Mouse (Mus musculus) lung, postnatal 14 days (tissue): ENCODE results near the gene Gm28042.
A peak's percentile ranks its signal among the peaks of the same experiment; 100 is the strongest.

ENCODE experiments used
- DNase-seq: peaks from one replicate; pipeline ENCODE4 v3.0.0; 2021

Gm28042 gene

DNA sequence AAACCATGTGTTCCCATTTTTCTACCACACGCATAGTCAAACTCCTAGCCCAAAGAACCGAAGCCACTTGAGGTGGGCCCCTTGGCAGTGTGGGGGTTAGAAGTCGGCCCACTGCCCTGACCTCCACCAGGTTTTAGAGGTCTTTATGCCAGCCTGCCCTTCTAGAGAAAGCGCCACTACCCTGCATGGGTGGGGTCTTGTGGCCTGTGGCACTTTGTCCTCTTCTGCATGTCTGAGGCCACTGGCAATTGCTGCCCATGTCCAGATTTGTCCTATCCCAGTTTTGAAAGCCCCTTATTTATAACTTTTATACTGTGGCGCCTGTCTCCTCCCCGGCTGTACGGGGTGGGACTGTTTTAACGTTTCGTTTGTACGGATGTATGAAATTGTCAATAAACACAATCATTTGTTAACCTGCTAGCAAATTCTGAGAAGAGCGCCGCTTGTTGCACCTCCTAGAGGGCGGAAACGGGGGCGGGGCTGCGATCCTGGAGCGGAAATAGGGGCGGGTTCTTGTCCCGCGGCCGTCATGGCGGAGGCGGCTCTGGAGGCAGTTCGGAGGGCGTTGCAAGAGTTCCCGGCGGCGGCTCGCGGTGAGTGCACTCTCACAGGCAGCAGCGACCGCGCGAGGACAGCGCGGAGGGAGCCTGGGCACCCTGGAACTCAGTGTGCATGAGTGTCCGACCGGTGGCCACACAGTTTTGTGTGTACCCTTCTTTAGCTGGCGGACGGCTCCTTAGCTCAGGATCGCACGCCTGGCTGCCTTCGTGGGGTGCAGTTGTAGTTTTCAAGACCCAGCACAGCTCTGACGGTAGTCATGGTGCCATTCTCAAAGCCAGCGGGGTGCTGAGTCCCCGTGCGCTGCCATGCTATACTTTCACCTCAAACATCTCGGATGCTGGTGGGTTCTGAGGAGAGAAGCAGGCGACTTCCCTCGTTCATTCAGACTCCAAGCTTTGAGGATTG, at the start of gene Gm28042, which contains the start of gene Jmjd7:
Gene Gm28042 (plus strand): TSS at position 510 of the 966 bp plus-strand sequence.
Gene Jmjd7 (plus strand): TSS at position 500 of the 966 bp plus-strand sequence.
- DNase-seq, result peak; percentile 96

DNA sequence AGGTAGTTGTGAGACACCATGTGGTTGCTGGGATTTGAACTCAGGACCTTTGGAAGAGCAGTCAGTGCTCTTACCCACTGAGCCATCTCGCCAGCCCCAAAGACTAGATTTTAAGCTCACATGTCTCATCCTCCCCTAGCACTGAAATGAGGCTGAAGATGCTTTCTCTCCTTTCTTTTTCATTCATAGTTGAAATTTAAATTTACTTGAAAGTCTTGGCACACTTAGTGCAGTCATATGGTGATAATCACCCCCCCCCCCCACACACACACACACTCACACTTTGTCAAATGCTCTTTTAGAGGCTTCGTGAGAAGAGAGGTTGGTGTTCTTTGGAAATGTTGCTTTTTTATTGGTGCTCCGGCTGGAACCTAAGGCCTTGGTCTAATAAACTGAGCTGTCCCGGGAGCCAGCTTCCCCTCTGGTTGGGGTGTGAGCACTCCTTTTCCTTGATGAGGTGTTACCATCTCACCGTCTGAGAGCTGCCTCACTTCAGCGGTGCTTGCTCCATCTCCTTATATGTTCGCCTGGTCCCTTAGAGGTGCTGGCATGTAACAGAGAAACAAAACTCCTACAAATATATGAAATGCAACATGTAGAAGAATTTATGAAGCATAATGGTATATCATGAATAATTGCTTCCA, 46.8 kb upstream of the Gm28042 start:
- DNase-seq, result no peak

DNA sequence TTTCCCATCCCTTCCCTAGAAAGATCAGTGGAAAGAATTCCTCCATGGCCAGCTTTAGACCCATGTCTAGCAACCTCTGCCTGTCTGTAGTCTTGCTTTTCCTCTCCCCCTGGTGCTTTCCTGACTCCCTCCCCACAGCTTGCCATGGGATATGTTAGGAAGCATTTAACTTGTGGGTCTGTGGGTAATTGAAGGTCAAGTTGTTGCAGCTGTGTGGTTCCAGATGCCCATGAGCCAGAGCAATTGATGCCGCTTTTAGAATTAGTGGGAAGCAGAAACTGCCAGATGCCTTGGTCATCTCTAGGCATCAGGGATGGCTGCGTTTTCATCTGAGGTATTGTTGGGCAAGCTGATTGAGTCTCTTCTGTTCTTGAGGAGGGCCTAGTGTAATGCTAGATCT, 45.7 kb upstream of the Gm28042 start:
- DNase-seq, result no peak

- DNase-seq, result peak; percentile 50
These were observed 41.4 kb upstream of the Gm28042 start for GRCm38 (mm10) chr2:119985871-119986270.

- no peak for DNase-seq
These were observed 40.9 kb upstream of the Gm28042 start for GRCm38 (mm10) chr2:119986369-119986768.

- no peak for DNase-seq
These were observed 39.9 kb upstream of the Gm28042 start for GRCm38 (mm10) chr2:119987441-119987840.

- DNase-seq, result no peak
These were observed 38.3 kb upstream of the Gm28042 start for GRCm38 (mm10) chr2:119988952-119989351.

DNA sequence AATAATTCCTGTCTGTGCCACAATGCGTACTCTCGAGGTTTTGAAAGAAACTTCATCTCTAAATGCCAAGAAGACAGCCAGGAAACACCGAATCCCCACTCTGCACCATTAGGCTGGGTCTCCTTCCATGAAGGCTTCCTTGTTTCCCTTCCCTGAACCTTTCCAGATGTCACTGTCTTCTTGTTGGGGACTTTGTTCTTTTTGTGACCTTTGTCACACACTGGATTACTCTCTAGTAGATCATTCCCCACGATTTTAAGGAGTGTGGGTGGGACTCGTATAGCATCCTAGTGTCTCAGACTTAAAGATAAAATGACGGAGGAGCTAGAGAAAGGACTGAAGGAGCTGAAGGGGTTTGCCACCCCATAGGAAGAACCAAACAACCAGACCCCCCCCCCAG, 36.4 kb upstream of the Gm28042 start:
- DNase-seq, result no peak

- no peak for DNase-seq
These were observed 34.9 kb upstream of the Gm28042 start for GRCm38 (mm10) chr2:119992349-119992748.

DNA sequence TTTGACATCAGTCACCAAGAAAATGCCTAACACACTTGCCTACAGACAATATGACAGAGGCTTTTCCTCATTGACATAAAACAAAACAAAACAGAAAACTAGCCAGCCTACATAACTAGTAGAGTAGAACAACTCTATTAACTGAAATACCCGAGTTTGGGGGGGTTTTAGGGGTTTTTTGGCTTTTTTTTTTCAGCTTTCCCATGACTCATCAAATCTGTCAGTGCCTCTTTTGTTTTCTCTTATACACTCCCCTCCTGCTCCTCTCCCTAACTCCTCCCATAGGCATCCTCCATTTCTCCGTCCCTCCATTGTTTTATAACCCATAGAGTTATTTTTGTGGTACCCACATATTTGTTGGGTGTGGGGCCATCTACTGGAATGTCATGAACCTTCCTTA, 33.8 kb upstream of the Gm28042 start:
- DNase-seq, result no peak

DNA sequence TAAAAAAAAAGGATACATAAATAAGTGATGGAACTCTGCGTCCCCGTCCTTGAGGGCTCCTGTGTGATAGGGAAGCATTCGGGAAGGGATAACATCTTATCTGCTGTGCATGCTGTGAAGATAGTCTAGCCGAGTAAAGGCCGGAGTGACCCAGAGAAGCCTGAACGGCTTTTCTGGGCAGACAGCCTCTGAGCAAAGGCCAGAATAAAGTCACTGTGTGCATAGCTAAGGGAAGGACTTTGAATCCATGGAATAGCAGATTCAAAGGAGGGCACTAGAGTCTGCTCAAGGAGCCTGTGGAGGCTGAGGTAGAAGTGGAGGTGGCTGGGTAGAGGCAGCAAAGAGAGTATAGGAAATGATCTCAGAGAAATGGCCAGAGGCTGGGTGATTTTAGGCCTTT, 32.5 kb upstream of the Gm28042 start:
- DNase-seq, result no peak

- no peak for DNase-seq
These were observed 31.7 kb upstream of the Gm28042 start for GRCm38 (mm10) chr2:119995391-119996281.

DNA sequence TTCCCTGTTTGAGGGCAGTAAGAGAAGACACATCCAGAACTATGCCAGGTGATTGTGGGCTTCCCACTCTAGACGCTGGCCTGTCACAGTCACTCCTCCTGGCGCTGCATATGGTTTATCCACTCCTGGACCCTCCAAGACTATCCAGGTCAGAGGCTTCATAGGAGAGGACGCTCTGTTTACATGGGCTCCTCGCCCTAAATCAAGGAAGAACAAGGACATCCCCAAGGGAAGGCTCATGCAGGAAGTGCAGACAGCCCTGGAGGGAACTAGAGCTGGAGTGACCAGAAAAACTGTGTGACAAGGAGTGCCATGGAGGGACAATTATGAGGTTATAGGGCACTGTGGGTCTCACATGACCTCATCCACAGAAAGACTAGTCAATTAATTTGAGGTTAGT, 29.9 kb upstream of the Gm28042 start:
- DNase-seq, result no peak

DNA sequence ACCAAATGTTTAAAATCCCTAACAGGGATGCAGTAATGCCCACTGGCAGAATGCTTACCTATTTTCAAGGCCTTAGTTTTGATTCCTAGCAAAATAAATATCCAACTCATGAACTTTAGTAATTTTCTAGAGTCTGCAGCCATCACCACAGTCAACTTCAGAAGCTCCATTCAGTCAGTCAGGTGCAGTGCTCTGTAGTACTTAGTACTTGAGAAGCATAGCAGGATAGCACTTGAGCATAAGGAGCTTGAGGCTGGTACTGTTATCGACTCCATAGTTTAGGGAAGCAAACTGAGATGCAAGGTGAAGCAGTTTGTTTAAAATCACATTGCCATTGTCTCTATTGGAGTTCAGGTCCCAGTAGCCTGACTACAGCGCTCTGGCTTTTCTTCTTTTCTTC, 27.6 kb upstream of the Gm28042 start:
- no peak for DNase-seq

GRCm38 (mm10) chr2:120000882-120001584, 26.3 kb upstream of the Gm28042 start:
- peak; percentile 53 for DNase-seq

DNA sequence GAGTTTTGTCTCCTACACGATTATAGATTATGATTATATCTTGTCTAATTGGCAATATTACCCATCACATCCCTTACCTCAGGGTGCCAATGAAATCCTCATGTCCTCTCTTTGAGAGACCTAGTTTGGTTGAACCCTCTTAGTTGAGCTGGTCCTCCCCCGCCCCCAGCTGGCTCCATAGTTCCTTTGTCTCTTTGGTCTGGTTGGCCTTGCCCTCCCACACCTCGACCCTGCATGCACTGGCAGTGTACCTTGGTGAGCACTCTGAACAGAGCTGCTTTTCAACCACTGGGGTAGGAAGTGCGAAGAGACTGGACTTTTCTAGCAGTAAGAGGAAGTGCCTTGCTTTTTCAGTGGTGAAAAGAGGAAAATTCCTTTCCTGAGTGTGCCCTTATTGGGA, 25.3 kb upstream of the Gm28042 start:
- no peak for DNase-seq

DNA sequence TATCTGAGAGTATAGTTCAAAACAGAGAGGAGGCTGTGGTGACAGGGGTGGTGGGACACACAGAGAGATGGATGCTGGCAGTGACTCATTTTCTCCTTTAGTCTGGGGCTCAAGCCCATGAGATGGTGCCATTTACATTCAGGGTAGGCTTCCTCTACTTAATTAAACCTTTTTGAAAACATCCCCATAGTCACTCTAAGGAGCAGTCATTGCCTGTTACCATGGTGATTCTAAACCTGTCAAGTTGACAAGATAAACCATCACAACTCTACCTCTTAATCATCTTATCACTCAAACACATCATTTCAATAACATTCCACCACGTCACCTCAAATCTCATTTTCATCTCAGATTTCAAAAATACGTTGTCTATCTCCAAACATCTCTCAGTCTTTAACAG, 23.3 kb upstream of the Gm28042 start:
- DNase-seq, result no peak

DNA sequence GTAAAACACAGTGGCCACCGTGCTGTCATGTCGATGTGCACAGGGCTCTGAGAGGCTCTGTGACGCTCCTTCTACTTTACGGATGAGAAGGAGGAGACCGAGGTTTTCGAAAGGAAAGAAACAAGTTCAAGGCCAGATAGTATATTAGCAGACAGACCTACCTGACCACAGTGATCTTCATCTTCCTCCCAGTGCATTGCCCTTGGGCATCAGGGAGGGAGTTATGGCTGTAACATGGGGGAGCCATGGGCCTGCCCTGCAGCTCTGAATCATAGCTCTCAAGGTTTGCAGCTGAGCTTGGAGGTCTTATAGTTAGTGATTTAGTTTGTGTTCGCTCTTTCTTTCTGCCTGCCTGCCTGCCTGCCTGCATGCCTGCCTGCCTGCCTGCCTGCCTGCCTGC, 20.6 kb upstream of the Gm28042 start:
- no peak for DNase-seq

DNA sequence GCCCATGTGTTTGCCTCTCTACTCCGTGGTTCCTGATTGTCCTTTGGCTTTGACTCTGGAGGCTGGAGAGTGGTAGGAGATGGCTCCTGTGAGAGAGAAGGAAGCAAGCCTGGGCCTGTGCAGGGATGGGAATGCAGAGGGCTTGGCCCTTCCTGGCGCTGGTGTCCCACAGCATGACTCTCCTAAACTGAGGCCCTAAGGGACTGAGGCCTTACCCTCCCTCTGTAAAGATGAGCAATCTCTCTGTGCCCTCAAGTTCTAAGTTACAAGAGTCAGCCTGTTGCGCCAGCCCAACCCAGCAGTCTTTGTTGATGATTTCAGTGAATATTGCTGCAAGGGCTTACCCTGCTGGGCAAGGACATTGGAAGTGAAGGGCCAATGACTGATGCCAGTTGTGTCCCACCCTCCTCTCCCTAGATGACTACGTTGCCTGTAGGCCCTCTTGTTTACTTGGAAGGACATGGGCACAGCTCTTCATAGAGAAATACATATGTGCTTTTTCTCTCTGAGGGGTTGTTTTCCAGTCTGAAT, 19.5 kb upstream of the Gm28042 start:
- DNase-seq, result no peak

GRCm38 (mm10) chr2:120008672-120009071, 18.6 kb upstream of the Gm28042 start:
- DNase-seq, result peak; percentile 21

GRCm38 (mm10) chr2:120011462-120012200, 15.7 kb upstream of the Gm28042 start:
- DNase-seq, result peak; percentile 75
